Mouse (Mus musculus) heart, adult 2 months (tissue): Measurements from ENCODE around the gene Cald1.

Experiments
- CTCF ChIP-seq: fragments of 200-600 bp; IDR thresholded peaks from 2 replicates; pipeline ENCODE4 v1.8.1; 2022; ENCODE audit warnings: antibody characterized with exemption, mild to moderate bottlenecking, moderate library complexity
- EP300 ChIP-seq: fragments of 200-500 bp; IDR thresholded peaks from 2 replicates; pipeline ENCODE4 v1.6.1; 2011; ENCODE audit warnings: low read depth, low read length, control low read depth; ENCODE audit not compliant: insufficient read depth
- POLR2A ChIP-seq: fragments of 200-500 bp; IDR thresholded peaks from 2 replicates; pipeline ENCODE4 v1.6.1; 2011; ENCODE audit warnings: mild to moderate bottlenecking, low read depth, low read length, control low read depth; ENCODE audit not compliant: insufficient read depth

DNA sequence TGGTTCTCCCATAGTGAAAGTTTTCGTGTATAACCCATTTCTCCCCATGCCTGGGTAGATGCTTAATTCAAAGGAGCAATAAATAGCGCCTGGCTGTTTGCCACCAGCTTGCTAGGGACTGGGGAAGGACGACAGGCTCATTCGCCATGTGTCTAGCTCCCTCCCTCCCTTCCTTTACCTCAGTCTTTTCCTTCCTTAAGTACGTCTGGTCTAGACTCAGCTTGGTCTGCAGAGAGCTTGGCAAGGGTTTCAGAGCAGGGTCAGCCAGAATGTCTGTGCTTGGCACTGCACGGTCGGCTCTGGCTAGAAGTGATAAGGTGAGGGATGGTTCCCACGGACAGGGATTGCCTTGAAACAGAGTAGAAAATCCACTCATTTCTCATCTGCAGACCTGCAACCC is 62.4 kb downstream of the Cald1 start:
- no peak for TF ChIP-seq POLR2A
- no peak for TF ChIP-seq CTCF
- TF ChIP-seq EP300 = no peak
